Mouse (Mus musculus) thymus, adult 2 months (tissue): Measurements from ENCODE around the gene Gm28308.

Experiments used
- CTCF ChIP-seq: fragments of 200-500 bp; IDR thresholded peaks from 2 replicates; pipeline ENCODE4 v1.5.1; 2012; ENCODE audit warnings: mild to moderate bottlenecking, control low read depth, low read length, moderate library complexity, borderline replicate concordance; ENCODE audit not compliant: control insufficient read depth, poor library complexity, insufficient read depth; ENCODE audit errors: extremely low read depth
- POLR2A ChIP-seq: fragments of 200-500 bp; IDR thresholded peaks from 2 replicates; pipeline ENCODE4 v1.6.1; 2012; ENCODE audit warnings: mild to moderate bottlenecking, low read length, control low read depth, moderate library complexity; ENCODE audit not compliant: control insufficient read depth, poor library complexity, insufficient read depth; ENCODE audit errors: extremely low read depth

- TF ChIP-seq POLR2A (no peak), CTCF (no peak)
Observed at GRCm38 (mm10) chr6:52212556-52213118, 502 bp downstream of the Gm28308 start.
